Mouse (Mus musculus) cortical plate, adult 2 months (tissue): ENCODE measurements around the gene Gsto2.

ENCODE experiments used
- CTCF ChIP-seq: fragments of 200-500 bp; IDR thresholded peaks from 2 replicates; pipeline ENCODE4 v1.5.1; 2011; ENCODE audit warnings: mild to moderate bottlenecking, control low read depth, low read length; ENCODE audit not compliant: insufficient read depth; ENCODE audit errors: extremely low read depth
- POLR2A ChIP-seq: fragments of 200-500 bp; IDR thresholded peaks from 2 replicates; pipeline ENCODE4 v1.6.1; 2011; ENCODE audit warnings: mild to moderate bottlenecking, low read length, control low read depth; ENCODE audit not compliant: insufficient read depth; ENCODE audit errors: extremely low read depth

- TF ChIP-seq POLR2A (no peak), CTCF (no peak)
Observed at GRCm38 (mm10) chr19:47929043-47929442, 63.7 kb downstream of the Gsto2 start.
